Mouse (Mus musculus) embryonic fibroblast, embryonic 13.5 days (primary cell): ENCODE measurements around the gene S100a13.

Experiments used
- CTCF ChIP-seq: IDR thresholded peaks from 2 replicates; pipeline ENCODE4 v1.5.1; 2011; ENCODE audit warnings: mild to moderate bottlenecking, control low read depth, low read length, moderate library complexity, borderline replicate concordance; ENCODE audit not compliant: insufficient read depth
- POLR2A ChIP-seq: IDR thresholded peaks from 2 replicates; pipeline ENCODE4 v1.6.1; 2011; ENCODE audit warnings: low read depth, mild to moderate bottlenecking, control low read depth, low read length, moderate library complexity

- TF ChIP-seq POLR2A (no peak), CTCF (no peak)
Observed at GRCm38 (mm10) chr3:90517711-90518110, 3.5 kb downstream of the S100a13 start.
